Mouse (Mus musculus) ES-Bruce4 (cell line): ENCODE measurements at regions not wholly inside any gene's neighbourhood (a gene's known extent, or its start where the extent isn't known, plus 50 kb on each side); places are given as distances from the start of the nearest gene placed in this dataset.

Source experiments
- CTCF ChIP-seq: IDR thresholded peaks from one replicate; pipeline ENCODE4 v1.8.1; 2011; ENCODE audit warnings: low read depth, low read length
- EP300 ChIP-seq: IDR thresholded peaks from 2 replicates; pipeline ENCODE4 v1.6.1; 2011; ENCODE audit warnings: low read depth, low read length; ENCODE audit not compliant: insufficient read depth
- POLR2A ChIP-seq: IDR thresholded peaks from one replicate; pipeline ENCODE4 v1.8.1; 2011; ENCODE audit warnings: low read length; ENCODE audit not compliant: insufficient read depth

- TF ChIP-seq CTCF (no peak), POLR2A (no peak), EP300 (no peak)
Measured at GRCm38 (mm10) chr2:50982571-50982970, 166.3 kb downstream of the Rnd3 start.
